Mouse (Mus musculus) CH12.LX (cell line): Measurements from ENCODE around the gene Samd7. TPM values are rescaled to one million over a fixed set of nuclear protein-coding genes. Genes with fewer than 3 reads are reported as not detected.

Experiments used
- DNase-seq: peaks from one replicate; pipeline ENCODE4 v3.0.0-alpha.2; 2013; ENCODE audit errors: extremely low read depth
- H3K27ac ChIP-seq: 2 replicates; pipeline ENCODE4 v1.5.1; 2012; ENCODE audit warnings: low read depth, mild to moderate bottlenecking, control low read depth, moderate library complexity; ENCODE audit not compliant: insufficient read depth
- H3K27me3 ChIP-seq: replicated peaks from 2 replicates; pipeline ENCODE3; 2012; ENCODE audit warnings: inconsistent platforms
- H3K36me3 ChIP-seq, 2 experiments: replicated peaks in 1 of 2; 2 replicates each; pipeline versions ENCODE3 to v1.6.1; 2012; ENCODE audit warnings: inconsistent platforms in 1 of 2, low read length in 1 of 2, mild to moderate bottlenecking in 1 of 2, mixed read lengths in 1 of 2, moderate library complexity in 1 of 2; ENCODE audit not compliant: control insufficient read depth in 1 of 2, insufficient read depth in 1 of 2
- H3K4me1 ChIP-seq, 2 experiments: 2 replicates each; pipeline ENCODE4 v1.6.1; 2012; ENCODE audit warnings: inconsistent platforms in 1 of 2, moderate library complexity in 1 of 2; ENCODE audit not compliant: insufficient read depth in 2 of 2, control insufficient read depth in 1 of 2
- H3K4me2 ChIP-seq: 2 replicates; pipeline ENCODE4 v1.6.1; 2012; ENCODE audit warnings: low read depth, mild to moderate bottlenecking, control low read depth; ENCODE audit not compliant: poor library complexity, insufficient read depth, severe bottlenecking
- H3K4me3 ChIP-seq, 3 experiments: fragments of 150-350 bp in 1 of 3; sonication (generic) in 1 of 3; replicated peaks in 1 of 3; 2 replicates each; pipeline versions ENCODE3 to v1.5.1; 2011 to 2012; ENCODE audit warnings: low read depth in 2 of 3, low read length in 2 of 3, mild to moderate bottlenecking in 2 of 3, moderate library complexity in 2 of 3, control low read depth in 1 of 3, improper control_type of control experiment in 1 of 3, inconsistent platforms in 1 of 3, mixed read lengths in 1 of 3; ENCODE audit not compliant: poor library complexity in 1 of 3
- H3K79me2 ChIP-seq: replicated peaks from 2 replicates; pipeline ENCODE4 v1.6.1; 2012; ENCODE audit warnings: mild to moderate bottlenecking, moderate library complexity; ENCODE audit not compliant: control insufficient read depth, poor library complexity, insufficient read depth, severe bottlenecking; ENCODE audit errors: extremely low read depth
- H3K9ac ChIP-seq: 2 replicates; pipeline ENCODE4 v1.6.1; 2012; ENCODE audit warnings: low read depth, mild to moderate bottlenecking, control low read depth, moderate library complexity; ENCODE audit not compliant: insufficient read depth
- H3K9me3 ChIP-seq: replicated peaks from 2 replicates; pipeline ENCODE3; 2012; ENCODE audit warnings: low read length, inconsistent platforms, mixed read lengths
- BHLHE40 ChIP-seq: IDR thresholded peaks from 2 replicates; pipeline ENCODE4 v1.6.1; 2011; ENCODE audit warnings: mild to moderate bottlenecking, low read depth, low read length, improper control_type of control experiment
- CHD2 ChIP-seq: IDR thresholded peaks from 2 replicates; pipeline ENCODE4 v1.6.1; 2011; ENCODE audit warnings: low read length, improper control_type of control experiment
- CTCF ChIP-seq, 2 experiments: IDR thresholded peaks in 1 of 2; conservative IDR thresholded peaks in 1 of 2; 2 replicates each; pipeline ENCODE4 v1.5.1; 2011 to 2012; ENCODE audit warnings: low read depth in 2 of 2, low read length in 2 of 2, improper control_type of control experiment in 1 of 2, inconsistent platforms in 1 of 2, mild to moderate bottlenecking in 1 of 2, moderate library complexity in 1 of 2
- E2F4 ChIP-seq: IDR thresholded peaks from 2 replicates; pipeline ENCODE4 v1.6.1; 2011; ENCODE audit warnings: low read depth, low read length, improper control_type of control experiment; ENCODE audit not compliant: insufficient replicate concordance
- EP300 ChIP-seq: IDR thresholded peaks from 2 replicates; pipeline ENCODE4 v1.6.1; 2011; ENCODE audit warnings: low read length, improper control_type of control experiment
- ETS1 ChIP-seq: conservative IDR thresholded peaks from 2 replicates; pipeline ENCODE4 v1.6.1; 2012; ENCODE audit warnings: low read depth, mild to moderate bottlenecking, inconsistent platforms, low read length, improper control_type of control experiment, moderate library complexity
- GABPA ChIP-seq: IDR thresholded peaks from 2 replicates; pipeline ENCODE4 v1.6.1; 2012; ENCODE audit warnings: low read depth, low read length, improper control_type of control experiment, inconsistent platforms; ENCODE audit not compliant: insufficient replicate concordance
- HCFC1 ChIP-seq: IDR thresholded peaks from 2 replicates; pipeline ENCODE4 v1.6.1; 2012; ENCODE audit warnings: low read depth, mild to moderate bottlenecking, inconsistent platforms, low read length, improper control_type of control experiment
- IRF4 ChIP-seq: IDR thresholded peaks from 2 replicates; pipeline ENCODE4 v1.6.1; 2014; ENCODE audit warnings: low read depth, mild to moderate bottlenecking, inconsistent platforms, low read length, improper control_type of control experiment
- JUND ChIP-seq: conservative IDR thresholded peaks from 2 replicates; pipeline ENCODE4 v1.6.1; 2011; ENCODE audit warnings: low read depth, low read length, improper control_type of control experiment
- MAFK ChIP-seq: IDR thresholded peaks from 2 replicates; pipeline ENCODE4 v1.6.1; 2011; ENCODE audit warnings: low read length, improper control_type of control experiment; ENCODE audit not compliant: insufficient replicate concordance
- MAX ChIP-seq: IDR thresholded peaks from 2 replicates; pipeline ENCODE4 v1.6.1; 2011; ENCODE audit warnings: low read length, improper control_type of control experiment
- MEF2A ChIP-seq: IDR thresholded peaks from 2 replicates; pipeline ENCODE4 v1.6.1; 2014; ENCODE audit warnings: low read depth, mild to moderate bottlenecking, inconsistent platforms, low read length, improper control_type of control experiment, borderline replicate concordance
- MXI1 ChIP-seq: IDR thresholded peaks from 2 replicates; pipeline ENCODE4 v1.6.1; 2011; ENCODE audit warnings: mild to moderate bottlenecking, low read depth, low read length, improper control_type of control experiment
- MYC ChIP-seq: IDR thresholded peaks from 2 replicates; pipeline ENCODE4 v1.6.1; 2011; ENCODE audit warnings: low read depth, mild to moderate bottlenecking, improper control_type of control experiment, low read length
- PAX5 ChIP-seq: IDR thresholded peaks from 2 replicates; pipeline ENCODE4 v1.6.1; 2012; ENCODE audit warnings: low read length, inconsistent platforms, mixed read lengths
- POLR2A ChIP-seq: IDR thresholded peaks from 2 replicates; pipeline ENCODE4 v1.6.1; 2011; ENCODE audit warnings: low read depth, mild to moderate bottlenecking, improper control_type of control experiment, low read length
- RCOR1 ChIP-seq: conservative IDR thresholded peaks from 2 replicates; pipeline ENCODE4 v1.6.1; 2012; ENCODE audit warnings: low read depth, mild to moderate bottlenecking, inconsistent platforms, low read length, improper control_type of control experiment
- TBP ChIP-seq: conservative IDR thresholded peaks from 2 replicates; pipeline ENCODE4 v1.6.1; 2011; ENCODE audit warnings: low read depth, low read length, improper control_type of control experiment
- TCF12 ChIP-seq: IDR thresholded peaks from 2 replicates; pipeline ENCODE4 v1.6.1; 2014; ENCODE audit warnings: low read depth, mild to moderate bottlenecking, inconsistent platforms, low read length, improper control_type of control experiment
- USF1 ChIP-seq: IDR thresholded peaks from 2 replicates; pipeline ENCODE4 v1.6.1; 2014; ENCODE audit warnings: low read depth, mild to moderate bottlenecking, inconsistent platforms, low read length, improper control_type of control experiment
- USF2 ChIP-seq: conservative IDR thresholded peaks from 2 replicates; pipeline ENCODE4 v1.6.1; 2011; ENCODE audit warnings: low read depth, low read length, improper control_type of control experiment
- ZC3H11A ChIP-seq: IDR thresholded peaks from 2 replicates; pipeline ENCODE4 v1.6.1; 2012; ENCODE audit warnings: low read depth, mild to moderate bottlenecking, inconsistent platforms, low read length, improper control_type of control experiment
- ZKSCAN1 ChIP-seq: IDR thresholded peaks from 2 replicates; pipeline ENCODE4 v1.6.1; 2012; ENCODE audit warnings: low read depth, inconsistent platforms, low read length, improper control_type of control experiment, borderline replicate concordance
- dilution Hi-C: fragments of 300-500 bp; cut with MboI; formaldehyde crosslinking; loops from 2 replicates; pipeline ENCODE4 v1.14.3; 2020; ENCODE audit warnings: low sequenced_read_pairs; ENCODE audit not compliant: extremely low pct_unique_long_range_greater_than_20kb, extremely low pct_ligation_motif_present
- in situ Hi-C: fragments of 300-500 bp; cut with MboI; formaldehyde crosslinking; loops from 3 replicates; pipeline ENCODE4 v1.14.3; 2019; ENCODE audit warnings: low sequenced_read_pairs, low pct_ligation_motif_present, low pct_unique_long_range_greater_than_20kb, mixed read lengths
- polyA plus RNA-seq: library from polyadenylated mRNA; unstranded; fragments of >175 nt; gene quantifications from 2 replicates; pipeline ENCODE4 v1.2.1, GENCODE M21; 2012; ENCODE audit warnings: low read depth; ENCODE audit not compliant: insufficient read length
- total RNA-seq, 2 experiments: library from RNA; depleted of rRNA; stranded (reverse); fragments of 300-350 nt in 1 of 2; fragments of >200 nt in 1 of 2; gene quantifications; 2 replicates each; pipeline ENCODE4 v1.2.3; 2012 to 2014

Samd7 gene
- total and polyA plus RNA-seq, 3 experiments: not detected

DNA sequence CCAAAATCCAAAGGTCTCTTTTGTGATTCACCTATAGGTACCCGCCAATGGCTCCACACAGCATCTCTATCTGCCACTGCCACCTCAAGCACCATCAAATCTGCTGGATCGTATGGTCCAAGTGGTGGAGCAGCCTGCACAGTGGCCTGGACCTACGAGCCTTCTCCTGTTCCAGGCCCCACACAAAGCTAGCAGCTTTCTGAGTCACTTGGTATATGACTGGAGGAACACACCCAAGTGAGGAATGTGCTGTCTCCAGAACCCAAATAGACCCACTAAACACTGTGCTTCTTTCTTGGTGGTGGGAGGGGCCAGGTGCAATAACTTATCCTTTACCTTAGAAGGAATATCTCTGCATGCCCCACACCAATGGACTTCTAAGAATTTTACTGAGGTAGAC is 40.1 kb upstream of the Samd7 start:
- dilution Hi-C loops (no loop called here), in situ Hi-C loops (no loop called here)
- H3K79me2 ChIP-seq: no peaks in the 10 kb centered on the region

DNA sequence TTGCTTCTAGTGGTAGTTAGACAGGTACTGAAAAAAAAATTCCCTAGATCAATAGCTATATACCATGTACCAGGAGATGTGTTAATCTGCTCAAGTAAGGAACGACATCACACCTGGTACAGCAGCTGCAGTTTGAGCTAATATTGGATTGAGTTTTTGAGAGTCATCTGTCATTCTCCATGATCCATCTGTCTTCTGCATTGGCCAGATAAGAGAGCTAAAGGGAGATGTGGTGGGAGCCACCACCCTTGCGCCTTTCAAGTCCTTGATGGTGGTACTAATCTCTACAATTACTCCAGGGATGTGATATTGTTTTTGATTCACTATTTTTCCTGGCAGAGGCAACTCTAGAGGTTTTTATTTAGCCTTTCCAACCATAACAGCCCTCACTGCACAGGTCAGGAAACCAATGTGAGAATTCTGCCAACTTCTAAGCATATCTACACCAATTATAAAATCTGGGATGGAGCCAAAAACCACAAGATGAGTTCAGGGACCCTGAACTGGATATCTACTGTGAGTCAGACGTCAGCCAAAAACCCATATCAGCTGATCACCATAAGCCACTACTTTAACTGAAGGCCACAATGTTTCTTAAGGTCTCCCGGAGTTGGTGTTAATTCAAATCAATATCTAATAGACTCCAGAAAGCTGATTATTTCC is 39.3 kb upstream of the Samd7 start:
- no peaks in the 10 kb centered on the region for H3K27me3 ChIP-seq
- H3K79me2 ChIP-seq: no peaks in the 10 kb centered on the region
- no peaks in the 10 kb centered on the region for H3K4me1 ChIP-seq
- no peaks in the 10 kb centered on the region for H3K9me3 ChIP-seq
- no peak for DNase-seq
- H3K27ac ChIP-seq: no peak overlapping the region
- H3K9ac ChIP-seq: no peak overlapping the region
- no peaks in the 10 kb centered on the region for H3K36me3 ChIP-seq
- no peak overlapping the region for H3K4me3 ChIP-seq
- in situ Hi-C loops (no loop called here), dilution Hi-C loops (no loop called here)
- TF ChIP-seq GABPA (no peak), TBP (no peak), E2F4 (no peak), MYC (no peak), POLR2A (no peak), USF2 (no peak), PAX5 (no peak), USF1 (no peak), MAX (no peak), TCF12 (no peak), ETS1 (no peak), HCFC1 (no peak), MXI1 (no peak), MEF2A (no peak), ZC3H11A (no peak), RCOR1 (no peak), IRF4 (no peak)
- H3K4me2 ChIP-seq: no peak overlapping the region

More for the DNA sequence above, 40.1 kb upstream of the Samd7 start:
- H3K4me1 ChIP-seq: peaks cover 0 to 5% of the 10 kb centered on the region in 2 experiments; a peak in 2 of 4 replicates
- no peak overlapping the region for H3K4me2 ChIP-seq
- H3K36me3 ChIP-seq: no peaks in the 10 kb centered on the region
- H3K9me3 ChIP-seq: no peaks in the 10 kb centered on the region
- TF ChIP-seq TCF12 (no peak), JUND (no peak), USF1 (no peak), ZC3H11A (no peak), ZKSCAN1 (no peak), EP300 (no peak), RCOR1 (no peak), CHD2 (no peak), GABPA (no peak), POLR2A (no peak), BHLHE40 (no peak), MAFK (no peak), TBP (no peak), E2F4 (no peak), USF2 (no peak), CTCF (conservative IDR thresholded peaks at IDR 0.05 in 1 of 2, IDR thresholded peaks at IDR 0.05 in 1 of 2; ENCODE audit: low read depth in 2 of 2, low read length in 2 of 2) (no peak)
- H3K4me3 ChIP-seq: no peak overlapping the region
- H3K9ac ChIP-seq: no peak overlapping the region
- no peak overlapping the region for H3K27ac ChIP-seq
- DNase-seq: no peak
- H3K27me3 ChIP-seq: no peaks in the 10 kb centered on the region
